Comparison of ENCODE assay signal across 8 mouse cellular contexts in genomic region chr11:103267346-103268219, GRCm38 (mm10). TPM values are rescaled to one million over a fixed set of nuclear protein-coding genes. Genes with fewer than 3 reads are reported as not detected.
DNase-seq lines count a peak whose midpoint lies in the region; ATAC-seq lines count a peak whose summit lies in the region.

TSS of gene Map3k14 (minus strand) at chr11:103267472.

- peak within 1 kb of the TSS; percentile 70 for H3K4me3 ChIP-seq in intestine, embryonic 14.5 days (ENCODE audit: low read depth, low read length)

- DNase-seq in adrenal gland, adult 18-20 months (ENCODE audit: low spot score in 2 of 2), result peak; percentile 100
- peak; percentile 99 for DNase-seq in embryo, embryonic 11 days
- DNase-seq in gastrocnemius, postnatal 25 days, result peak; percentile 100
- peak; percentile 100 for DNase-seq in intestine, embryonic 14.5 days (ENCODE audit: low spot score)
- DNase-seq in left cerebral cortex, postnatal 14 days (ENCODE audit: low spot score in 2 of 2), result peak; percentile 99
- peak; percentile 100 for DNase-seq in mesoderm, embryonic 11.5 days (ENCODE audit: low read depth, low spot score)
- DNase-seq in right cerebral cortex, postnatal 36 days (ENCODE audit: low spot score in 2 of 2), result peak; percentile 99
- DNase-seq in yolk sac, embryonic 10.5 days (ENCODE audit: low spot score), result peak; percentile 100

- H3K27me3 ChIP-seq in intestine, embryonic 14.5 days (replicated peaks; ENCODE audit: control insufficient read depth, insufficient read depth, low read length), result no peaks in the 10 kb centered on the region

- H3K9ac ChIP-seq in intestine, embryonic 14.5 days (ENCODE audit: low read length), result peak within 1 kb of the TSS; percentile 70

- peak; percentile 99 for ATAC-seq in intestine, embryonic 14.5 days (replicated peaks; ENCODE audit: low FRiP score, low TSS enrichment, low read depth)

- under 1% methylated on average over 55 of the region's 55 CpGs for WGBS in intestine, embryonic 14.5 days

- peak within 1 kb of the TSS; percentile 81 for H3K4me2 ChIP-seq in intestine, embryonic 14.5 days (ENCODE audit: low read length)

- no peaks in the 10 kb centered on the region for H3K36me3 ChIP-seq in intestine, embryonic 14.5 days (ENCODE audit: control insufficient read depth, insufficient read depth, low read length)

- intact Hi-C loops in left cerebral cortex, postnatal 14 days (cut with DNase I), result loop anchor here (5.0 kb wide), 1 partner anchor 60 kb away; no protein-coding TSS in a partner anchor

- H3K4me1 ChIP-seq in intestine, embryonic 14.5 days (replicated peaks; ENCODE audit: control insufficient read depth, insufficient read depth, low read length), result peaks cover 36% of the 10 kb centered on the region

- no peaks in the 10 kb centered on the region for H3K9me3 ChIP-seq in intestine, embryonic 14.5 days (ENCODE audit: control insufficient read depth, low read length)

- H3K27ac ChIP-seq in intestine, embryonic 14.5 days (ENCODE audit: low read depth), result peak within 1 kb of the TSS; percentile 81

RNA-seq across cellular contexts. Expression of gene Map3k14, which starts in this region (rescaled TPM):
- 10 to 100 TPM in 1 of 2 experiments, 1 to 10 TPM in 1; 9.2 to 10.5 TPM for total RNA-seq in adrenal gland, adult 18-20 months (2021)
- 1 to 10 TPM; 2.8 to 4.1 TPM for total RNA-seq in gastrocnemius, postnatal 25 days (2021)
- polyA plus RNA-seq in intestine, embryonic 14.5 days (2014; fragmentation: Nextera tagmentation; extraction: Ambion mirVana), result 3.7 and 3.9 TPM in 2 replicates
- total RNA-seq in left cerebral cortex, postnatal 14 days (2021), result 1 to 10 TPM; 2.6 to 3.8 TPM

Comparison
In these comparisons a context has a peak if more than half of its experiments do, and no peak if none do; other contexts are left out.
1. Peak in every context shown above with its lines: DNase-seq, ATAC-seq, H3K4me3 ChIP-seq and H3K27ac ChIP-seq.